Comparison of ENCODE assay signal across 8 mouse cellular contexts in the genomic region with DNA sequence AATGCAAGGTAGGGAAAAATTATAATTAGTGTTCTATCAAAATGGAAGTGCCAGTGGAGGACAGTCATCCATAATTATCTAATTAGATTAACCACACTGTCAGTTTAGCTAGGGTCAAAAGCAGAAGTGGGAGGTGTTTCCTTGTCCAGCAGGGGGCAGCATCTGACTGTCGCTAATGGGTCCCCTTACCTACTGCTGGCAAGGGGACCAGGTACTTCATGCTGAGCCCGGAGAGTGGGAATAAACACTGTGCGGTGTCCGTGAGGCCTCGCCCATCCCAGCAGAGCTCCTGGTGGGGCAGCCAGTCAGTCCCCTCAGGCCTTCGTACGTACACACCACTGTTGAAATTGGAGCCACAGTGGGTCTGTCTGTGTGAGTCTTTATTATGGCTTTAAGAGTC.
DNase-seq lines count a peak whose midpoint lies in the region; ATAC-seq lines count a peak whose summit lies in the region.

No protein-coding gene starts in this region.

- DNase-seq in layer of hippocampus, adult 11-12 months (ENCODE audit: low spot score) = peak; percentile 70
- no peak for DNase-seq in layer of hippocampus, adult 9-10 months (ENCODE audit: low spot score)
- DNase-seq in c-Kit-positive CD71-positive TER-119-negative erythroid progenitor cells, embryonic 14.5 days (ENCODE audit: low read depth) = peak; percentile 55
- DNase-seq in left cerebral cortex, postnatal 25 days (ENCODE audit: low spot score in 2 of 2) = peak; percentile 57 to 63
- DNase-seq in midbrain, embryonic 11.5 days (ENCODE audit: low spot score, missing footprints) = peak; percentile 89
- peak; percentile 31 to 66 for DNase-seq in spleen, adult 18-20 months

- no peak overlapping the region for H3K9ac ChIP-seq in forebrain, embryonic 15.5 days (replicated peaks)
- H3K9ac ChIP-seq in hindbrain, embryonic 15.5 days = no peak overlapping the region
- no peak overlapping the region for H3K9ac ChIP-seq in midbrain, embryonic 11.5 days (ENCODE audit: low read length)

- WGBS in forebrain, embryonic 15.5 days = 16% methylated on average over 7 of the region's 7 CpGs
- 12% methylated on average over 7 of the region's 7 CpGs for WGBS in hindbrain, embryonic 15.5 days
- WGBS in midbrain, embryonic 11.5 days = 30% methylated on average over 7 of the region's 7 CpGs

- ATAC-seq in forebrain, embryonic 15.5 days (replicated peaks) = peak; percentile 85
- ATAC-seq in hindbrain, embryonic 15.5 days (ENCODE audit: low FRiP score, low read depth) = peak; percentile 79
- ATAC-seq in midbrain, embryonic 11.5 days (ENCODE audit: low FRiP score) = peak; percentile 78

- H3K27ac ChIP-seq in forebrain, embryonic 15.5 days (replicated peaks) = no peak overlapping the region
- H3K27ac ChIP-seq in hindbrain, embryonic 15.5 days (replicated peaks) = no peak overlapping the region
- no peak overlapping the region for H3K27ac ChIP-seq in midbrain, embryonic 11.5 days (ENCODE audit: low read depth, low read length)

- intact Hi-C loops in left cerebral cortex, postnatal 25 days (cut with DNase I) = loop anchor here (2.0 kb wide), 3 partner anchors 175 to 871 kb away; no protein-coding TSS in a partner anchor

- H3K9me3 ChIP-seq in forebrain, embryonic 15.5 days = no peaks in the 10 kb centered on the region
- no peaks in the 10 kb centered on the region for H3K9me3 ChIP-seq in hindbrain, embryonic 15.5 days
- no peaks in the 10 kb centered on the region for H3K9me3 ChIP-seq in midbrain, embryonic 11.5 days (ENCODE audit: control insufficient read depth, low read length)

- no peaks in the 10 kb centered on the region for H3K36me3 ChIP-seq in forebrain, embryonic 15.5 days
- peaks cover 8% of the 10 kb centered on the region; the same call in 1 of the 2 replicates for H3K36me3 ChIP-seq in hindbrain, embryonic 15.5 days
- no peaks in the 10 kb centered on the region for H3K36me3 ChIP-seq in midbrain, embryonic 11.5 days (ENCODE audit: control insufficient read depth, insufficient read depth, low read length)

- H3K4me1 ChIP-seq in forebrain, embryonic 15.5 days = peaks cover 9% of the 10 kb centered on the region
- peaks cover 6% of the 10 kb centered on the region; the same call in 1 of the 2 replicates for H3K4me1 ChIP-seq in hindbrain, embryonic 15.5 days (replicated peaks)
- no peaks in the 10 kb centered on the region for H3K4me1 ChIP-seq in midbrain, embryonic 11.5 days (ENCODE audit: control insufficient read depth, insufficient read depth, low read length)

- no peaks in the 10 kb centered on the region for H3K27me3 ChIP-seq in forebrain, embryonic 15.5 days
- H3K27me3 ChIP-seq in hindbrain, embryonic 15.5 days = no peaks in the 10 kb centered on the region
- no peaks in the 10 kb centered on the region for H3K27me3 ChIP-seq in midbrain, embryonic 11.5 days (ENCODE audit: control insufficient read depth, insufficient read depth, low read length)

- no peak overlapping the region for H3K4me2 ChIP-seq in forebrain, embryonic 15.5 days (replicated peaks)
- no peak overlapping the region for H3K4me2 ChIP-seq in hindbrain, embryonic 15.5 days
- H3K4me2 ChIP-seq in midbrain, embryonic 11.5 days = no peak overlapping the region

- no peak overlapping the region for H3K4me3 ChIP-seq in forebrain, embryonic 15.5 days
- no peak overlapping the region for H3K4me3 ChIP-seq in hindbrain, embryonic 15.5 days
- no peak overlapping the region for H3K4me3 ChIP-seq in midbrain, embryonic 11.5 days (ENCODE audit: low read depth, low read length)
